Mouse (Mus musculus): ENCODE data around the gene Gm20388. TPM values are rescaled to one million over a fixed set of nuclear protein-coding genes. Genes with fewer than 3 reads are reported as not detected.

The Gm20388 gene
- polyA plus RNA-seq, 1 experiment from 2014 or later, result 12.4 TPM

- Histone ChIP-seq H3K9ac (ENCODE audit: low read depth, low read length) (no peak overlapping the region), H3K9me3 (ENCODE audit: control insufficient read depth, low read length) (no peaks in the 10 kb centered on the region), H3K4me1 (ENCODE audit: control insufficient read depth, insufficient read depth, low read depth, low read length) (no peaks in the 10 kb centered on the region; the same call in 1 of the 2 replicates), H3K4me2 (ENCODE audit: low read length) (no peak overlapping the region), H3K36me3 (ENCODE audit: control insufficient read depth, insufficient read depth, low read length) (no peaks in the 10 kb centered on the region), H3K27me3 (replicated peaks; ENCODE audit: control insufficient read depth, insufficient read depth, low read length) (no peaks in the 10 kb centered on the region), H3K4me3 (ENCODE audit: low read length) (no peak overlapping the region), H3K27ac (ENCODE audit: low read depth, low read length) (no peak overlapping the region)
- ATAC-seq, result no peak
- WGBS, result 89% methylated on average over 6 of the region's 6 CpGs
These were observed 3435.2 kb downstream of the Gm20388 start for GRCm38 (mm10) chr8:123345856-123346255.

- ATAC-seq, result no peak
- Histone ChIP-seq H3K4me2 (ENCODE audit: low read length) (no peak overlapping the region), H3K4me1 (ENCODE audit: control insufficient read depth, insufficient read depth, low read depth, low read length) (no peaks in the 10 kb centered on the region; the same call in 1 of the 2 replicates), H3K4me3 (ENCODE audit: low read length) (no peak overlapping the region), H3K27ac (ENCODE audit: low read depth, low read length) (no peak overlapping the region), H3K9ac (ENCODE audit: low read depth, low read length) (no peak overlapping the region), H3K36me3 (ENCODE audit: control insufficient read depth, insufficient read depth, low read length) (no peaks in the 10 kb centered on the region), H3K9me3 (ENCODE audit: control insufficient read depth, low read length) (no peaks in the 10 kb centered on the region), H3K27me3 (replicated peaks; ENCODE audit: control insufficient read depth, insufficient read depth, low read length) (no peaks in the 10 kb centered on the region)
- WGBS, result 81% methylated on average over 2 of the region's 2 CpGs
These were observed 3436.7 kb downstream of the Gm20388 start for GRCm38 (mm10) chr8:123347293-123347692.

GRCm38 (mm10) chr8:123348237-123348843, 3437.7 kb downstream of the Gm20388 start:
- H3K9ac ChIP-seq (ENCODE audit: low read depth, low read length), result no peak overlapping the region
- H3K27ac ChIP-seq (ENCODE audit: low read depth, low read length), result no peak overlapping the region
- no peak overlapping the region for H3K4me2 ChIP-seq (ENCODE audit: low read length)
- H3K4me1 ChIP-seq (ENCODE audit: control insufficient read depth, insufficient read depth, low read depth, low read length), result no peaks in the 10 kb centered on the region; the same call in 1 of the 2 replicates
- H3K36me3 ChIP-seq (ENCODE audit: control insufficient read depth, insufficient read depth, low read length), result no peaks in the 10 kb centered on the region
- 54% methylated on average over 9 of the region's 9 CpGs for WGBS
- H3K4me3 ChIP-seq (ENCODE audit: low read length), result no peak overlapping the region
- H3K9me3 ChIP-seq (ENCODE audit: control insufficient read depth, low read length), result no peaks in the 10 kb centered on the region
- peak; percentile 31; the same call in 1 of the 2 replicates for ATAC-seq
- H3K27me3 ChIP-seq (replicated peaks; ENCODE audit: control insufficient read depth, insufficient read depth, low read length), result no peaks in the 10 kb centered on the region

- no peak for ATAC-seq
- Histone ChIP-seq H3K4me2 (ENCODE audit: low read length) (no peak overlapping the region), H3K4me1 (ENCODE audit: control insufficient read depth, insufficient read depth, low read depth, low read length) (no peaks in the 10 kb centered on the region; the same call in 1 of the 2 replicates), H3K9me3 (ENCODE audit: control insufficient read depth, low read length) (no peaks in the 10 kb centered on the region), H3K36me3 (ENCODE audit: control insufficient read depth, insufficient read depth, low read length) (no peaks in the 10 kb centered on the region), H3K9ac (ENCODE audit: low read depth, low read length) (no peak overlapping the region), H3K27ac (ENCODE audit: low read depth, low read length) (no peak overlapping the region), H3K4me3 (ENCODE audit: low read length) (no peak overlapping the region), H3K27me3 (replicated peaks; ENCODE audit: control insufficient read depth, insufficient read depth, low read length) (no peaks in the 10 kb centered on the region)
- 94% methylated on average over 4 of the region's 4 CpGs for WGBS
These were observed 3438.4 kb downstream of the Gm20388 start for GRCm38 (mm10) chr8:123349073-123349472.

GRCm38 (mm10) chr8:123352118-123352517, 3441.5 kb downstream of the Gm20388 start:
- H3K9ac ChIP-seq (ENCODE audit: low read depth, low read length), result no peak overlapping the region
- no peak overlapping the region for H3K4me2 ChIP-seq (ENCODE audit: low read length)
- no peaks in the 10 kb centered on the region for H3K9me3 ChIP-seq (ENCODE audit: control insufficient read depth, low read length)
- no peak for ATAC-seq
- no peaks in the 10 kb centered on the region for H3K27me3 ChIP-seq (replicated peaks; ENCODE audit: control insufficient read depth, insufficient read depth, low read length)
- 91% methylated on average over 12 of the region's 12 CpGs for WGBS
- H3K27ac ChIP-seq (ENCODE audit: low read depth, low read length), result no peak overlapping the region
- H3K4me1 ChIP-seq (ENCODE audit: control insufficient read depth, insufficient read depth, low read depth, low read length), result no peaks in the 10 kb centered on the region; the same call in 1 of the 2 replicates
- peaks cover 4% of the 10 kb centered on the region; the same call in 1 of the 2 replicates for H3K36me3 ChIP-seq (ENCODE audit: control insufficient read depth, insufficient read depth, low read length)
- H3K4me3 ChIP-seq (ENCODE audit: low read length), result no peak overlapping the region

GRCm38 (mm10) chr8:123352786-123353185, 3442.1 kb downstream of the Gm20388 start:
- no peaks in the 10 kb centered on the region for H3K27me3 ChIP-seq (replicated peaks; ENCODE audit: control insufficient read depth, insufficient read depth, low read length)
- H3K27ac ChIP-seq (ENCODE audit: low read depth, low read length), result no peak overlapping the region
- peak; percentile 32; the same call in 1 of the 2 replicates for ATAC-seq
- 56% methylated on average over 13 of the region's 13 CpGs for WGBS
- no peak overlapping the region for H3K9ac ChIP-seq (ENCODE audit: low read depth, low read length)
- peaks cover 8% of the 10 kb centered on the region for H3K36me3 ChIP-seq (ENCODE audit: control insufficient read depth, insufficient read depth, low read length)
- H3K9me3 ChIP-seq (ENCODE audit: control insufficient read depth, low read length), result no peaks in the 10 kb centered on the region
- no peaks in the 10 kb centered on the region; the same call in 1 of the 2 replicates for H3K4me1 ChIP-seq (ENCODE audit: control insufficient read depth, insufficient read depth, low read depth, low read length)
- H3K4me2 ChIP-seq (ENCODE audit: low read length), result no peak overlapping the region
- no peak overlapping the region for H3K4me3 ChIP-seq (ENCODE audit: low read length)

GRCm38 (mm10) chr8:123353216-123353615, 3442.6 kb downstream of the Gm20388 start:
- Histone ChIP-seq H3K4me2 (ENCODE audit: low read length) (no peak overlapping the region), H3K27me3 (replicated peaks; ENCODE audit: control insufficient read depth, insufficient read depth, low read length) (no peaks in the 10 kb centered on the region), H3K36me3 (ENCODE audit: control insufficient read depth, insufficient read depth, low read length) (peaks cover 8% of the 10 kb centered on the region), H3K27ac (ENCODE audit: low read depth, low read length) (no peak overlapping the region), H3K4me1 (ENCODE audit: control insufficient read depth, insufficient read depth, low read depth, low read length) (no peaks in the 10 kb centered on the region; the same call in 1 of the 2 replicates), H3K4me3 (ENCODE audit: low read length) (no peak overlapping the region), H3K9me3 (ENCODE audit: control insufficient read depth, low read length) (no peaks in the 10 kb centered on the region), H3K9ac (ENCODE audit: low read depth, low read length) (no peak overlapping the region)
- 32% methylated on average over 11 of the region's 11 CpGs for WGBS
- no peak for ATAC-seq

- ATAC-seq, result peak; percentile 54
- Histone ChIP-seq H3K9me3 (ENCODE audit: control insufficient read depth, low read length) (no peaks in the 10 kb centered on the region), H3K9ac (ENCODE audit: low read depth, low read length) (0 out of 2 replicates have a peak overlapping the region, but pooled peaks have one; percentile 35), H3K4me1 (ENCODE audit: control insufficient read depth, insufficient read depth, low read depth, low read length) (no peaks in the 10 kb centered on the region; the same call in 1 of the 2 replicates), H3K36me3 (ENCODE audit: control insufficient read depth, insufficient read depth, low read length) (peaks cover 23% of the 10 kb centered on the region), H3K4me3 (ENCODE audit: low read length) (no peak overlapping the region), H3K27ac (ENCODE audit: low read depth, low read length) (peak overlapping the region; percentile 18; the same call in 1 of the 2 replicates), H3K4me2 (ENCODE audit: low read length) (no peak overlapping the region), H3K27me3 (replicated peaks; ENCODE audit: control insufficient read depth, insufficient read depth, low read length) (no peaks in the 10 kb centered on the region)
- WGBS, result 48% methylated on average over 12 of the region's 12 CpGs
These were observed 3450.6 kb downstream of the Gm20388 start for GRCm38 (mm10) chr8:123361082-123361739.
